Mouse (Mus musculus) heart, postnatal 0 days (tissue): ENCODE data around the gene Agpat1. TPM values are rescaled to one million over a fixed set of nuclear protein-coding genes. Genes with fewer than 3 reads are reported as not detected.

Experiments used
- ATAC-seq: fragments of 200-750 bp; cut with Nextera tagmentation; 2 replicates; pipeline ENCODE4 v1.8.0; 2017; ENCODE audit warnings: low read depth, moderate number of reproducible peaks, moderate library complexity; ENCODE audit not compliant: insufficient read depth
- DNase-seq: peaks from one replicate; pipeline ENCODE4 v3.0.0-alpha.2; 2016; ENCODE audit warnings: low spot score
- H3K27ac ChIP-seq: fragments of 300-500 bp; sonication (generic); 2 replicates; pipeline ENCODE4 v1.5.1; 2014; ENCODE audit warnings: low read depth, mild to moderate bottlenecking
- H3K27me3 ChIP-seq: fragments of 300-500 bp; sonication (generic); 2 replicates; pipeline ENCODE4 v1.6.1; 2014; ENCODE audit warnings: low read length, mixed read lengths; ENCODE audit not compliant: control insufficient read depth, insufficient read depth
- H3K36me3 ChIP-seq: fragments of 300-500 bp; sonication (generic); replicated peaks from 2 replicates; pipeline ENCODE4 v1.6.1; 2014; ENCODE audit warnings: low read length, mixed read lengths; ENCODE audit not compliant: control insufficient read depth, insufficient read depth
- H3K4me1 ChIP-seq: fragments of 300-500 bp; sonication (generic); 2 replicates; pipeline ENCODE4 v1.6.1; 2014; ENCODE audit warnings: antibody characterized with exemption; ENCODE audit not compliant: control insufficient read depth, insufficient read depth
- H3K4me2 ChIP-seq: fragments of 300-500 bp; sonication (generic); 2 replicates; pipeline ENCODE4 v1.6.1; 2014; ENCODE audit warnings: low read depth, mild to moderate bottlenecking, low read length, moderate library complexity
- H3K4me3 ChIP-seq: fragments of 300-500 bp; sonication (generic); 2 replicates; pipeline ENCODE4 v1.5.1; 2014; ENCODE audit warnings: low read depth, low read length
- H3K9ac ChIP-seq: fragments of 300-500 bp; sonication (generic); replicated peaks from 2 replicates; pipeline ENCODE4 v1.6.1; 2014; ENCODE audit warnings: low read depth, low read length, mixed read lengths
- H3K9me3 ChIP-seq: fragments of 300-500 bp; sonication (generic); replicated peaks from 2 replicates; pipeline ENCODE4 v1.6.1; 2016; ENCODE audit warnings: low read length; ENCODE audit not compliant: control insufficient read depth
- CTCF ChIP-seq: IDR thresholded peaks from 2 replicates; pipeline ENCODE4 v1.5.1; 2016; ENCODE audit warnings: antibody characterized with exemption, control low read depth, low read depth
- EP300 ChIP-seq: IDR thresholded peaks from 2 replicates; pipeline ENCODE4 v1.6.1; 2016; ENCODE audit warnings: antibody characterized with exemption, low read depth
- WGBS: fragments of 180-500 bp; shearing (Covaris S2); extraction: QIAGEN DNeasy Blood & Tissue Kit; methylation state at CpG from one replicate; pipeline ENCODE4 v1.1.7; 2014; 5-methylcytosine and 5-hydroxymethylcytosine counted together
- polyA plus RNA-seq: library from polyadenylated mRNA; unstranded; fragments of >200 nt; fragmentation: Nextera tagmentation; extraction: Ambion mirVana; gene quantifications from 2 replicates; pipeline ENCODE4 v1.2.1, GENCODE M21; 2015
- total RNA-seq: library from RNA; depleted of rRNA; stranded (reverse); fragments of >200 nt; gene quantifications from 2 replicates; pipeline ENCODE4 v1.2.3, GENCODE M21; 2014; ENCODE audit warnings: low replicate concordance

Agpat1 gene
- total and polyA plus RNA-seq, 2 experiments from 2014 or later = 39.6 to 112 TPM

DNA sequence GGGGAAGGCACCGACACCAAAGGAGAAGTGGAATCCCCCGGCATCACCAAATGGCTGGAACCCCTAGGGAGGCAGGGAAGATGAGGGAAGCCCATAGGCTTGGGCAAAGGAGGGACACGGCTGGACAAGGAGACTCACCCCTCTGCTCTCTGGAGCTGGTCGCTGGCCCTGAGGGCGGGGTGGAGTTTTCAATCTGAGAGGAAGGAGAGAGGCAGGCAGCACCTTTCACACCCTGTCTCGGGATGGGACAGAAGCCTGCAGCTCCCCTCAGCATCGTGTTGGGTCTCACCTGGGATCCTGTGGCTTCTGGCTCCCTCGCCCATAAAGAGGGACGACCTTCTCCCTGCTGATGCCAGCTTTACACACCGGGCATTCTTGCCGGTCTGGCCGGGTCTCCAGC lies 2.3 kb upstream of the Agpat1 start:
- Histone ChIP-seq H3K4me3 (no peak overlapping the region), H3K9me3 (no peaks in the 10 kb centered on the region), H3K36me3 (peaks cover 20% of the 10 kb centered on the region), H3K27me3 (no peaks in the 10 kb centered on the region), H3K27ac (no peak overlapping the region), H3K4me1 (peaks cover 21% of the 10 kb centered on the region), H3K9ac (no peak overlapping the region), H3K4me2 (no peak overlapping the region)
- no peak for ATAC-seq
- TF ChIP-seq EP300 = no peak
- TF ChIP-seq CTCF = no peak
- WGBS = 84% methylated on average over 12 of the region's 12 CpGs
- no peak for DNase-seq

DNA sequence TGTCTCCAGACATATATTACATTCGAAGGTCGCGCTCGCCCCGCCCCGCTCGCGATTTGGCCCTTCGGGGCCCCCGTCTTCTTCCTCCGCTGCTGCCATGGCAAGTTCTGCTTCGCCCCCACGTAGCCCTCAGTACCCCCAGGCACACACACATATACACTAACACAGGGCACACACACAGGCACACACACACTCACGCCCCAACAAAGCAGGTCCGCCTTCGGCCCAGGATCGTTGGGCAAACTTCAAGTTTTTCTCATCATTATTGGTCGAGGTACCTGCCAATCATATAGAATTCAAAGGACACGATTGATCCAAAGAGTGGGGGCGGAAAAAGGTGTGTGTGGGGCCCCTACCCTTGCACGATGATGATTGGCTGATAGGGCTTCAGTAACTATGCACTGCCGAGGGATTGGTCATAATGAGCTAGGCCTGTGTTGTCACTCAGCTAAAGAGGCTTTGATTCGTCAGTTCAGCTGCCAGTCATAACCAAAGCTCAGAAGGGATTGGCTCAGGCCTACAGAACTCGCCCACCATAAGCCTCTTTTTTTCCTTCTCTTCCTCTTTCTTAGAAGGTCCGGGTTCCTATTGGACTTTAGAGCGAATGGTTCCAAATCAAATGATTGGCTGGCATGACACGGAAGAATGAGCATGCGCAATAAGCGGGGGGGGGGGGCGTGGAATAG lies 544 bp upstream of the Agpat1 start, which contains the start of gene Rnf5:
Gene Rnf5, minus strand, starts transcription at position 316 of the 686 bp plus-strand sequence.
- Histone ChIP-seq H3K4me2 (peak within 1 kb of the TSS; percentile 98), H3K27me3 (no peaks in the 10 kb centered on the region), H3K4me1 (peaks cover 22% of the 10 kb centered on the region), H3K9ac (peak within 1 kb of the TSS; percentile 72), H3K4me3 (peak within 1 kb of the TSS; percentile 70), H3K9me3 (no peaks in the 10 kb centered on the region), H3K36me3 (peaks cover 20% of the 10 kb centered on the region), H3K27ac (peak within 1 kb of the TSS; percentile 95)
- no peak for TF ChIP-seq CTCF
- TF ChIP-seq EP300 = peak; percentile 92
- ATAC-seq (peak; percentile 90), DNase-seq (peak; percentile 100)
- WGBS = under 1% methylated on average over 30 of the region's 30 CpGs

DNA sequence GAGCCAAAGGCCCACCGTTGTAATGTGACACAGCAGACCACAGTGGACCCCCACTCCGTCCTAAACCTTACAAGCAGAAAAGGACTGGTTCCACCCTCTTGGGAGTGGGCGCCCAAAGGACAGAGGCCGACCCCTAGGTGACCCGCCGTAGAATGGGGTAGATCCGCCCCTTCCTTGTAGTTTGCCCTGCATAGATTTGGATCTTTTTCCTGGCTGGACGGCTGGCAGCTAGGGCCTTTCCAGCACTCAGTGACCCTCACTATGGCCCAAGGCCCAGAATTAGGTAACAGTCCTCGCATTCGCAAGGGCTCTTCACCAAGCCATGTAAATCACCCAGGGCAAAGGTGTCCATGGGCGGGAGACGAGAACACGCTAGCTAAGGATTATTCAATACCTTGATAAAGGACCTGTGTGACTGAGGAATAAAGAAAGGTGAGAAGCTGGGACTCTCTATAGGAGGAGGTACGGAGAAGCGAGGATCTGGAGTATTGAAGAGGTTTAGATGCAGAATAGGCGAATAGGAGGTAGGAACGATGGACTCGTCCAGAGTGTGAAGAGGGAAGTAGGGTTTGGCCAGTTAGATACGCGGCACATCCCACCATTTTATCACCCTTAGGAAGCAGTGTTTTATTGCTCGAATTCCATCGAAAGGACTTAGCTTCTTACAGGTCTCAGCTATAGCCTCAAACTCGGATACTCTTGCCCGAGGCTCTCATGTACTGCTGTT lies 612 bp downstream of the Agpat1 start:
- WGBS = 18% methylated on average over 24 of the region's 24 CpGs
- no peak for TF ChIP-seq EP300
- Histone ChIP-seq H3K27me3 (no peaks in the 10 kb centered on the region), H3K4me1 (peaks cover 22% of the 10 kb centered on the region), H3K4me2 (peak overlapping the region; percentile 98), H3K9ac (peak overlapping the region; percentile 84), H3K9me3 (no peaks in the 10 kb centered on the region), H3K36me3 (peaks cover 20% of the 10 kb centered on the region), H3K27ac (peak overlapping the region; percentile 95), H3K4me3 (peak overlapping the region; percentile 70)
- DNase-seq (no peak), ATAC-seq (no peak)

- WGBS = 0% methylated on average over 27 of the region's 30 CpGs
- Histone ChIP-seq H3K36me3 (peaks cover 17% of the 10 kb centered on the region), H3K27ac (peak overlapping the region; percentile 95), H3K27me3 (no peaks in the 10 kb centered on the region), H3K4me1 (peaks cover 22% of the 10 kb centered on the region), H3K9me3 (no peaks in the 10 kb centered on the region), H3K4me3 (peak overlapping the region; percentile 70), H3K4me2 (peak overlapping the region; percentile 98), H3K9ac (peak overlapping the region; percentile 84)
- DNase-seq = peak; percentile 92
- peak; percentile 40 for ATAC-seq
- no peak for TF ChIP-seq CTCF
- TF ChIP-seq EP300 = no peak
These were observed 1.5 kb downstream of the Agpat1 start for GRCm38 (mm10) chr17:34605609-34606008.

DNA sequence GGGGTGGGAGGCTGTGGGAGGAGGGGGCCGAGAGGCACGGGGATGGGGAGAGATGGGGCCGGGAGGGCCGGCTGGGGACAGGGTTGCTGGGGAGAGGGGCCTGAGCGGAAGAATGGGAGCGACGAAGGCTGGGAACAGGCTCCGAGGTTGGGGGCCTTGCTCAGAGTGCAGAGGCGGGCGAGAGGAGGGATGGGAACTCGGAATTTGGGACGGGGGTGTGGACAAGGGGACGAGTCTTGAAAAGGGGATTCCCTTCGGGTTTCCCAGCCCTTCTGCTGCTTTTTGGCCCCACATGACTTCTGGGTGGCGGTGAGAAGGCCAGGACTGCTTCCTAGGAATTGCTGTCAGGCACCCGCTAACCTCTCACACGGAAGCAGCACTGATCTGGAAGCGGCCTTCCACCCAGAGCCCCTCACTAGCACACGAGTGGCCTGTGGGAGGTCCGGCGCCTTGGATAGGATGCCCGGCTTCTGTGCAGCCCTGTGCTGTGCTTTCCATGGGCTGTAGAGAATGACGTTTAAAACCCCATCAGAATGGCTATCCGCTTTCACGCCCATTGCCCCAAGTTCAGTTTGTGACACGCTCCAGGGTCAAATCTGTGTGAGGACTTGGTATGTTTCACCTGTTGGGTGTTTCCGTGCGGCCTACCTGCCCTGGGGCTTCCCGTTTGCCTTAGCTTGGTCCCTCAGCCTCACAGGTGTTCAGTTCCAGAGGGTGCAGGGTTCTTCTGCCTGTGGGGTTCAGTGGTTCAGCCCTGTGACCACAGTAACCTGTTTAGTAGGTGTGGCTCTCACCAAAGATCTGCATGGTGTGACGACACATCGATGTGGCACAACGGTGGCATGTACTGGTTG lies 2.4 kb downstream of the Agpat1 start:
- peak overlapping the region; percentile 98 for H3K4me2 ChIP-seq
- ATAC-seq = no peak
- H3K4me1 ChIP-seq = peaks cover 22% of the 10 kb centered on the region
- peak overlapping the region; percentile 70 for H3K4me3 ChIP-seq
- H3K27me3 ChIP-seq = no peaks in the 10 kb centered on the region
- H3K9ac ChIP-seq = peak overlapping the region; percentile 84
- no peak for DNase-seq
- TF ChIP-seq CTCF (no peak), EP300 (no peak)
- WGBS = 15% methylated on average over 31 of the region's 32 CpGs
- peaks cover 18% of the 10 kb centered on the region for H3K36me3 ChIP-seq
- peak overlapping the region; percentile 95 for H3K27ac ChIP-seq
- no peaks in the 10 kb centered on the region for H3K9me3 ChIP-seq
